Mouse (Mus musculus) C2C12 (cell line): ENCODE measurements around the gene Izumo4.

Experiments used
- CEBPB ChIP-seq: IDR thresholded peaks from one replicate; pipeline ENCODE4 v1.6.1; 2011; ENCODE audit warnings: low read depth, mild to moderate bottlenecking, control low read depth, moderate library complexity
- CTCF ChIP-seq: IDR thresholded peaks from one replicate; pipeline ENCODE4 v1.5.1; 2011; ENCODE audit not compliant: control insufficient read depth, insufficient read depth, insufficient read length
- MAX ChIP-seq: IDR thresholded peaks from one replicate; pipeline ENCODE4 v1.6.1; 2011; ENCODE audit warnings: mild to moderate bottlenecking, control low read depth
- MYOG ChIP-seq: IDR thresholded peaks from one replicate; pipeline ENCODE4 v1.6.1; 2011; ENCODE audit not compliant: control insufficient read depth, insufficient read length; ENCODE audit errors: extremely low read depth
- USF1 ChIP-seq: IDR thresholded peaks from one replicate; pipeline ENCODE4 v1.6.1; 2011; ENCODE audit warnings: low read depth, mild to moderate bottlenecking, control low read depth, moderate library complexity

DNA sequence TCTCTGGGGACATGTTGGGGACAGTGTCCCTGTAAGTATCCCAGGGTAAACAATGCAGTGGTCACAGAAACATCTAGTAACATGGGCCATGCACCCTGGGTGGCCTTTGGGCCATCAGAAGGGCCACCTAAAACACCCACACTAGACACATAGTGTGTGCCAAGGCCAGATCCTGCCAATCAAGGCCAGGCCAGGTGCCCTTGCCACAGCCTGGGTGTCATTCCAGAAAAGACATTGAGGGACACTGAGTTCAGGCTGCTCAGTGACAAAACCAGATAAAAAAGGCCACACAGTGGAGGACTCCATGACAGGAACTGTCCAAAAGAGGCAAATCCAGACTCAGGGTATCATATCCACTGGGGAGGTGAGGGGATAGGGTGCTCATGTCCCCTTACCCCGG is 18.3 kb upstream of the Izumo4 start:
- no peak for TF ChIP-seq CTCF
- TF ChIP-seq USF1: no peak
- TF ChIP-seq MAX: no peak
- TF ChIP-seq MYOG: no peak
- TF ChIP-seq CEBPB: no peak
